Mouse (Mus musculus): ENCODE results near the gene Srrt.

DNA sequence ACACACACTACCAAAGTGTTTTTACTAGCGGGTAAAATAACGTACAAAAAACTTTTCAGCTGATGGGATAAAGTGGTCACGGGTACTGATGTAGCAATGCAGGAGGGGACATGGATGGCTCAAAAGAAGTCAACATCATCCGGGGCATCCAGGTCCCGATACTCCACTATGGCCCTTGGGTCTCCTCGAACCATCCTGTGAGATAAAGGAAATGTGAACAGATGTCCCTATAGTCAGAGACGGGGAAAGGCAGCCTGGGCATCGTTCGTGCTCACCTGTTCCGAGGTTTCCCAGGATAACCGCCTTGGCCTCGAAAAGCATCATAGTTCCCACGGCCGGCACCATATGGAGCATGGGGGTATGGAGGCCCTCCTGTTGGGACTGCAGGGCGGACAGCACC, 11.8 kb downstream of the Srrt start:
- TF ChIP-seq GATA1 (IDR thresholded peaks at IDR 0.05; ENCODE audit: low read length) (no peak), TAL1 (IDR thresholded peaks at IDR 0.05; ENCODE audit: low read length) (no peak)

Data from erythroblast, embryonic 14.5 days (primary cell).